Mouse (Mus musculus): ENCODE results near the gene Rps18.

Rps18 gene

DNA sequence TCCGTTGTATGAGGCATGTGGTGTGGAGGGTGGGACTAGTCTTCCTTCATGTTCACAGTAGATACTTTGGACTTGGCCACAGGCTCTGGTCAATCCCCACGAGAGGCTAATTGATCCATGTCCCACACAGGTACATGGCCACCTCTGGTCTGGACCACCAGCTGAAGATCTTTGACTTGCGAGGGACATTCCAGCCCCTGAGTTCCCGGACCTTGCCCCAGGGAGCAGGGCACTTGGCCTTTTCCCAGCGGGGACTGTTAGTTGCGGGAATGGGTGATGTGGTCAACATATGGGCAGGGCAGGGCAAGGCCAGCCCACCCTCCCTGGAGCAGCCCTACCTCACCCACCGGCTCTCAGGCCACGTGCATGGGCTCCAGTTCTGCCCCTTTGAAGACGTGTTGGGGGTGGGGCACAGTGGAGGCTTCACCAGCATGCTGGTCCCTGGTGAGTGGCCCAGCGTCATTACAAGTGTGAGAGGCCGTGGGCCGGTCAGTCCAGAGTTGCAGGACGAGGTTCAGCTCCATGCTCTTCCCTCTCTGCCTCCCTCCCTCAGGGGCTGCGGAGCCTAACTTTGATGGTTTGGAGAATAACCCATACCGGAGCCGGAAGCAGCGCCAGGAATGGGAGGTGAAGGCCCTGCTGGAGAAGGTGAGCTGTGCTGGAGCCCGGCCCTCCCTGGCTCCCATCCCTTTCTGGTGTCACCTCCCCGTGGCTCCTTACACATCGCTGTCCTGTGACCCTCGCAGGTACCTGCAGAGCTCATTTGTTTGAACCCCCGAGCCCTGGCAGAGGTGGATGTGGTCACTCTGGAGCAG, 7.5 kb downstream of the Rps18 start:
- in situ Hi-C loops (cut with MboI, MseI), result no loop called here

DNA sequence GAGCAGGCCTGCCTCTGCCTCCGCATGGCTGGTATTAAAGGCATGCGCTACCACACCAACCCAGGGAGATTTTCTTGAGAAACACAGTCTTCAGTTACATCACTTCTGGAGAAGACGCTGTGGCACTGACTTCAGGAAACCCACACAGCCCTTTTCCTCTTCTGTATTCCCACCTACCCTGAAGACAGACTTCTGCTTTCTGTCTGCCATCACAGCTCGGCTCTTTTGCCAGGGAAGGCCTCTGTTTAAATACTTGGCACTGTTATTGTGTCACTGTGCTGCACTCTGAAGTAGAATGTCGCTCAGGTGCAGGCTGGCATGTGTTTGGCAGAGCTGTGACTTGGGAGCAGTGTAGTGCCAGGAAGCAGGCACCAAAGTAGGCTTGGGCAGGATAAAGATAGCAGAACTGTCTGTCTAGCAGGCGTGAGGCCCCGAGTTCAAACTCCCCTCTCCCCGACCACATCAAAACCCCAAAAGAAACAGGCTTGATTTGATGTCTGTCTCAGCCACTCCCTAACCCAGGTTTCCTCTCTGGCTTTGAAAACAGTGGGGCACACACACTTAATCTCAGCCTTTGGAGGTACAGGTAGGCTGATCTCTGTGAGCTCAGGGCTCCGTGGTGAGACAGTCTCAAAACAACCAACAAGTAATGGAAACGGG, 8.2 kb downstream of the Rps18 start:
- in situ Hi-C loops (cut with MboI, MseI), result no loop called here

DNA sequence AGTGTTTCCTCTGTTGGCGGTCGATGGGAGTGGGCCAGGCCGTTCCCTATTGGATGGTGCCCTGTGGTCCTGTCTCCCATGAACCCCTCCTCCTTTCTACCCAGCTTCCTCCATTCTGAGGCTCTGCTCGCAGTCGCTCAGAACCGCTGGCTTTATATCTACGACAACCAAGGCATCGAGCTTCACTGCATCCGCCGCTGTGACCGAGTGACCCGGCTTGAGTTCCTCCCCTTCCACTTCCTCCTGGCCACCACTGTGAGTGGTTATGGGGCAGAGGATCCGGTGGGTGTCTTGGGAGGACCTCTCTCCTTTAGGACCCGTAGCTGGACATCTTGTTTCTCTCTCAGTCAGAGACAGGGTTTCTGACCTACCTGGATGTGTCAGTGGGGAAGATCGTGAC, 12.3 kb downstream of the Rps18 start:
- in situ Hi-C loops (cut with MboI, MseI), result no loop called here

DNA sequence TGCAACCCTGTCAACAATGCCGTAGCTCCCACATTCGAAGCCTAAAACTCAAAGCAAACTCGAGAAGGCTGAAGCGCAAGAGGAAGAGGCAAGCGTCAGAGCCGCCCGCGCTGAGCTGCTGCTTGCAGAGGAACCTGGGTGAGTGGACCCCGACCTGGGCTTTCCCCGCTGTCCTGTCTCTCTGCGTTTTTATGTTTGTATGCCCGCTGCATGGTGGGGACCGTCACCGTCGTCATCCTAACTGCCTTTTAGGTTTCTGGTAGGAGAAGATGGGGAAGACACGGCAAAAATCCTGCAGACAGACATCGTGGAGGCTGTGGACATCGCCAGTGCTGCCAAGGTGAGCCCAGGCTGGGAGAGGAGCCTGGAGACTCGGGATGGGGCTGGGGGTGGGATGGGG, 14.4 kb downstream of the Rps18 start:
- in situ Hi-C loops (cut with MboI, MseI), result no loop called here

DNA sequence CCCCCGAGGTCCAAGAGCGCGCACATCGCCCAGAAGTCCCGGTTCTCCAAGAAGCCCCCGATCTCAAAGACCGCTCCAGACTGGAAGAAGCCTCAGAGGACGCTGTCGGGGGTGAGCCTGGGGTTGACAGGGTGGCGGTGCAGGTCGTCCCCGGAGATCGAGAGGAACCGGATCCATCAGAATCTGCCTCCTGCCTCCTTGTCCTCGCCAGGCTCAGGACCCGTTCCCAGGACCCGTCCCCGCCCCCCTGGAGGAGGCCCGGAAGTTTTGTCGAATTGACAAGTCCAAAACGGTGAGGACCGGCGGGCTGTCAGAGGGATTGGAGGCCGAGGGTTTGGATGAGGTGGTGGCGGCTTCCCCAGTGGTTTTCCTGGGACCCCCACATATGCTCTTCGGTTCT, 14.8 kb downstream of the Rps18 start:
- in situ Hi-C loops (cut with MboI, MseI), result no loop called here

DNA sequence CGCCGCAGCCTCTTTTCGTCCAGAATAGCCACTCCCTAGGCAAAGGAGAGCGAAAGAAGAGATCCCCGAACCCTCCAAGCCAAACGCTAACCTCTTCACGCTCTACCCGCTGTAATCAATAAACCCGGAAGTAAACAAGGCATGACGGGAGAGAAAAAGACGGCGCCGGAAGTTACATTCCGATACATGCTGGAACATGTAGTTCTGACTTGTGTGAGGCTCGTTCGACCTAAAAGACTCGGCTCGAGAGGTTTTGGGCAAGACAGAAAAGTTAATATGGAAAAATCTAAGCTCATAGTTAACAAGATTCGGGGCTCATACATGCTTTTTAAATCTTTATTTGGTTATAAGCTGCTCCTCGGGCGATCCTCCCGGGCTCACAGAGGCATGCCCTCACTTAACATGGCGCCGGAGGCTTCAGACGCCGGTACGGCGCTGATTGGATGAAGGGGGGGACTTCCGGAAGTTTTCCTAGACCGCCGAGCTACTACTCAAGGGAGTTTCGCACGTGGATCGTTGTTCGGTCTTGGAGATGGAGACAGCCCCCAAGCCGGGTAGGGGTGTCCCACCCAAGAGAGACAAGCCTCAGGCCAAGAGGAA, 15.5 kb downstream of the Rps18 start, which contains the start of the genes Pfdn6 and Wdr46:
Pfdn6 (minus strand) TSS at position 138 of the 600 bp plus-strand sequence.
Wdr46 (plus strand) TSS at position 455 of the 600 bp plus-strand sequence.
- in situ Hi-C loops (cut with MboI, MseI), result no loop called here

DNA sequence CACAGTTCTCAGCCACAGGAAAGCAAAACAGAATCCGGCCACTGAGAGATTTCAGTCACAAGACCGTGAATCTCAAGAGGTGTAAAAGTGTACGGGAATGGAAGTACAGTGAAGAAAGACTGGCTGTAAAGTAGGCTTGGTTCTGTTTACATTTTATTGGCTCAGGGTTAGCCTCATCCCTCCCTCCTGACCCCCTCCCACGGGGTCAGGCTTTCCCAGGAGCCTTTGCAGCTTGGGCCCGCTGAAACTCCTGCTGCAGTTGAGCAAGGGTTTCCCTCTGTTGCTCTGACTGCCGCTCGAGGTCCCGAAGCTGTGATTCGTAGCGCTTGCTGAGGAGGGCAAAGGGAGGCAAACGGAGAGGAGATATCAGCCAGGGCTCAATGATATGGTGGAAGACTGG, 17.0 kb downstream of the Rps18 start:
- in situ Hi-C loops (cut with MboI, MseI), result loop anchor here (10.0 kb wide), 1 partner anchor 966 kb away; no protein-coding TSS in a partner anchor

DNA sequence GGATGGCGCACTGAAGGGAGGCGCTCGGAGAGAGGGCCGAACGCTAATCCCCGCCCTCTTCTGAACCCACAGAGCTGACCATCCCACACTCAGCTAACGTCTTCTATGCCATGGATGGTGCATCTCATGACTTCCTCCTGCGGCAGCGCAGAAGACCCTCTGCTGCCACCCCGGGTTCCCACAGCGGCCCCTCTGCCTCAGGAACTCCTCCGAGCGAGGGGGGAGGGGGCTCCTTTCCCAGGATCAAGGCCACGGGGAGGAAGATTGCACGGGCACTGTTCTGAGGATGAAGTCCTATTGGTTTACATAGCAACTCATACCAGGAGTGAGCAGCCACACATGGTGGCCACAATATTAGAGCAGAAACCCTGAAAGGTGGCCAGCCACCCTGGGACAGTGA, 18.8 kb downstream of the Rps18 start:
- in situ Hi-C loops (cut with MboI, MseI), result loop anchor here (10.0 kb wide), 1 partner anchor 968 kb away; no protein-coding TSS in a partner anchor

DNA sequence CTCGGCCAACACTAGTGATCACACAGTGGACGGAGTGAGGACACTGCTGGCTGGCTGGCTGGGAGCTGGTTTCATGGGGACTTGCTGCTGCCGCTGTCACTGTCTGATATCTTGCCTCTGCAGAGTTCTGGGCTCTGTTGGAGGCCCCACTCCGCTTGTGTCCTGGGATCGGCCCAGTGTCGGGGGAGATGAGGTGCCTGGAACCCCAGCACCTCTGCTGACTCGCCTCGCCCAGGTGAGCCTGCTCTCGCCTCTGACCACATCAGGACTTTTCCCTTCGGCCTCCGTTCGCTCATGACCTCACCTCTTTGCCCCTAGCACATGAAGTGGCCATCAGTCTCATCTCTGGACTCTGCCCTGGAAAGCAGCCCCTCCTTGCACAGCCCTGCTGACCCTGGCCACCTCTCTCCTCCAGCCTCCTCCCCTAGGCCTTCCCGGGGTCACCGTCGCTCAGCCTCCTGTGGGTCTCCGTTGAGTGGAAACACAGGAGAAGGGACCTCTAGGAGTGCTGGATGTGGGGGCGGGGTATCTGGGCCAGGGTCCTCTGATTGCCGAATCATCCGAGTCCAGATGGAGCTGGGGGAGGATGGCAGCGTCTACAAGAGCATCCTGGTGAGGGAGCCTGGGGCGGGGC, 20.3 kb downstream of the Rps18 start:
- in situ Hi-C loops (cut with MboI, MseI), result loop anchor here (10.0 kb wide), 1 partner anchor 969 kb away; no protein-coding TSS in a partner anchor

DNA sequence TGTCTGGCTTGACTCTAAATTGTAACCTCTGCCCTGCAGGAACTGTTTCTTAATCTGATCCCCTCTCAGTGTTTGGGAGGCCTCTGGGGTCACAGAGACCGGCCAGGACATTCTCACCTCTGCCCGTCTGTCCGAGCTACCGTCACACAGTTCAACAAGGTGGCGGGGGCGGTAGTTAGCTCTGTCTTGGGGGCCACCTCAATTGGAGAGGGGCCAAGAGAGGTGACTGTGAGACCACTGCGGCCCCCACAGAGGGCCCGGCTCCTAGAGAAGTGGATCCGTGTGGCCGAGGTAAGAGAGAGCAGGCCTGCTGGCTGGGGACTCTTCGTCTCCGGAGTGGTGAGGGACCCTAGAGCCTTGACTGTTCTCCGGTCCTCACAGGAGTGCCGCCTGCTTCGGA, 22.8 kb downstream of the Rps18 start:
- in situ Hi-C loops (cut with MboI, MseI), result loop anchor here (5.0 to 10.0 kb wide), 2 partner anchors 41 to 972 kb away; partner anchors contain the start of gene Kifc1

DNA sequence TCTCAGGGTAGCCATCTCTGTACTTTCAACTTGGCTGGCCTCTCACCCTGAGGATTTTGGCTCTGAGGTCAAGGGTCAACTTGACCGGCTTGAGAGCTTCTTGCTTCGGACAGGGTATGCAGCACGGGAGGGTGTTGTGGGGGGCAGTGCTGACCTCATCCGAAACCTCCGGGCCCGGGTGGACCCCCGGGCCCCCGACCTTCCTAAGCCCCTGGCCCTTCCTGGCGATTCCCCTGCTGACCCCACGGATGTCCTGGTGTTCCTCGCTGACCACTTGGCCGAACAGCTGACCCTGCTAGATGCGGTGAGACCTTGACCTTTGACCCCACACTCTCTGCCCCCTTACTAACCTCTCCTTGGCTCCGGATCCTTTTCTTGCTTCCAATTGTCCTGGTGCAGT, 23.4 kb downstream of the Rps18 start:
- in situ Hi-C loops (cut with MboI, MseI), result loop anchor here (5.0 to 10.0 kb wide), 2 partner anchors 40 to 972 kb away; partner anchors contain the start of gene Kifc1

DNA sequence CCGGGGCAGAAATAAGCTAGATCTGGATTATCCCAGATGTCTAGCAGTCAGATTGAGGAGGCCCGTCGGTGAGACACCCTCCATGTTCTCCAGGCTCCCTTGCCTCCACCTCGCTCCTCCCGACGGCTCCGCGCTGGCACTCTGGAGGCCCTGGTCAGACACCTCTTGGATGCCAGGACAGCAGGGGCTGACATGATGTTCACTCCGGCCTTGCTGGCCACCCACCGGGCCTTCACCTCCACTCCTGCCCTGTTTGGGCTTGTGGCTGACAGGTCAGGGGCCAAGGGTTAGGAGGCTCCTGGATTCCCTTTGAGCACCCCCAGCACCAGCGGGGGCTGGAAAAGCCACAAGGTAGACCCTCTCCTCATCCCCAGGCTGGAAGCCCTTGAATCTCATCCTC, 23.9 kb downstream of the Rps18 start:
- in situ Hi-C loops (cut with MboI, MseI), result loop anchor here (5.0 to 10.0 kb wide), 2 partner anchors 40 to 973 kb away; partner anchors contain the start of gene Kifc1

DNA sequence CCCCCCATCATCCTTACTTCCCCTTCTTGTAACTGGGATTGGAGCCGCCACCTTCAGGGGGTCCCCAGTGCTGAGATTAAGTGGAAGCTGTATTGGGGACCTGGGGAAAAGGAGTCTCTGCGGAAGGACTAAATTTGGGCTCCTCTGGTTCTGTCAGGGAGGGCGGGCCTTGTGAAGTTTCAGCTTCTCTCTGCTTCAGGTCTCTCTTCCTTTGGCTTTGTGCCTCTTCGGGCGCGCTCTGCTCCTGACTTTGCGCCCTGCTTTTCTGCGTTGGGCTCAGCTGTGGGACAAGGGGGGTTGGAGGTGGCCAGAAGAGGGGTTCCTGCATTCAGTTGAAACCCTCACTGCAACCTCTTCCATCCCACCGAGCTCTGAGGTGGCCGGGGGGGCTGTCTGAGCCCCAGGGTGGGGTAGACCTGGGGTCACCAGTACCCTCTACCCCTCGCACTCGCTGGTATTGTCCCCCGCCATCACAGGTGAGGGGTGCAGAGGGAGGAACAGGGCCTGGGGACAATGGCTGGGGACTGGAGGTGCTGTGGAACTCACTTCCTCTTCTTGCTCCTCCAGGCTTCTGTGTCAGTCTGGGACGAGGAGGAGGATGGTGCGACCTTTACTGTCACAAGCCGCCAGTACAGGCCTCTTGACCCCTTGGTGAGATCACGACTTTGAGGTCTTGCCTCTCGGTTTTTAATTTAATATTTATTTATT, 24.5 kb downstream of the Rps18 start:
- in situ Hi-C loops (cut with MboI, MseI), result loop anchor here (5.0 to 10.0 kb wide), 2 partner anchors 39 to 973 kb away; partner anchors contain the start of gene Kifc1

DNA sequence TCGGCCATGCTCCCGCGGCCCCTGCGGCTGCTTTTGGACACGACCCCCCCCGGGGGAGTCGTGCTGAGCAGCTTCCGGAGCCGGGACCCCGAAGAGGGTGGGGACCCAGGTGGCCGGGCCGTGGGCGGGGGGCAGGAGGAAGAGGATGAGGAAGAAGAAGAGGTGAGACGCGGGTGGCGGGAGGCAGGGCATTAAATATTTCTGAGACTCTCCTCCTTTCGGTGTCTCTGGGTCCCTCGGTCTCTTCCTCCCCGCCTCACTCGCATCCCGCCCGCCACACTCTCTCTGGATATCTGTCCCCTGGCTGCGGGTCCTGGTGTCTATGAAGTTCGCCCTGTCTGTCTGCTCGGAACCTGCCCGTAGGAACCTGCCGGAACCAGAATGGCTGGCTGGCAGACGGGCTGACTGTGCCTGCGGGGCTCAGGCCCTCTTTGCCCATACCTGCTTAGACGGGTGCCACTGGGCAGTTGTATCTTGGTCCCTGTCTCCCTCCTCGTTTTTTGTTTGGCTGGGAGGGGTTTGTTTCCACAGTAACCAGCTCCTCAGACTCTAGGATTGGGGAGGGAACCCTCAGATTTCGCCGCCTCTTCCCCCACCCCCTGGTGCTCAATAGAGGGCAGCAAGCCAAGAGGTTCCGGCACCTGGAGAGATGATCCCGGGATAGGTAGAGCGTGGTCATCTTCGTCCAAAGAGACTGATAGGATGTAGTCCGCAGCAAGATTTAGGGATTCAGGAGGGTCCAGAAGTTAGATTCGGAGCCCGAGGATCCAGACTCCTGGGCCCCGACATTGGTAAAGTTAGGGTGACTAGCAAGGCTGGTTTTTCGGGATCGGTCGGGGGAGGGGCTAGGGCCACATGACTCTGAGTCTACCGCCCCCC, 25.3 kb downstream of the Rps18 start:
- in situ Hi-C loops (cut with MboI, MseI), result loop anchor here (5.0 to 10.0 kb wide), 2 partner anchors 38 to 974 kb away; partner anchors contain the start of gene Kifc1

DNA sequence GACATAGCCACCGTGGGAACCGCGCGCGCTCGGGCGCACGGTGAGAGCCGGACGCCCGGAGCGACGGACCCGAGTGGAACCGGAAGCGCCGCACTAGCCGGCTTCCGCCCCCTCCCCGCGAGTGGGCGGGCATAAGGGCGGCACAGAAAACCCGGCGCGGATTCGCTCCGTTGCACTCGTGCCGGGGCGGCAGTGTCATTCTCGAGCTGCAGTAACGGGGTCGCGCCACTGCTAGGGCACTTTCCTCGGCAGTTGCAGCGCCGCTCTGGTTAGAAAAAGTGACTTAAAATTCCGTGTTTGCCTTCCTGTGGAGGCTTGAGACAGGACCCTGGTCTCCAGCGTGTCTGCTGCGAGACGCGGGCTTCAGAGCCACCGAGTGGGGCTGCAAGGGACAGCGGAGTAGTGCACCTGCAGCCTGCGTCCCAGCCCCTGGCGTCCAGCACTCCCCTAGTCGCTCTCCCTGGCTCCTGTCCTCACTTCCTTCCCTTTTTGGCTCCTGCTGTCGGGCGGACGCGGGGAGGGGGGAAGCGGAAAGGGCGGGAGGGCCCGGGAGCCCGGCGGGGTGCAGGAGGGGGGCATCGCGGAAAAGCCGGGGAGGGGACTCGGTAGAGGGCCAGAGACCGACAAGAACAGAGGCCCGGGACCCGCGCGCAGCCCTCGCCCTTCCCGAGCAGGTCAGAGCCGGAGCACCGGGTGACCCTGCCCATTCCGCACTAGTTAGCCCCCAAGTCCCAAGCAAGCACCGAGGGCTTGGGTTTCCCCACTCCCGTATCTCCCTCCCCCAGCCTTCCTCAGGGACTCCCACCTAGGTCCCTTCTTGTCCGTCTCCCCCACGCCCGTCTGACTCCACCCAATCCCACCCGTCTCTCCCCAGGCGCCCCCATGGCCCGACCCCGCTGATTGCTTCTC, 26.2 kb downstream of the Rps18 start, which contains the start of gene Rgl2:
Rgl2 (plus strand) TSS at position 173 of the 909 bp plus-strand sequence.
- in situ Hi-C loops (cut with MboI, MseI), result loop anchor here (5.0 to 10.0 kb wide), 2 partner anchors 37 to 975 kb away; partner anchors contain the start of gene Kifc1

DNA sequence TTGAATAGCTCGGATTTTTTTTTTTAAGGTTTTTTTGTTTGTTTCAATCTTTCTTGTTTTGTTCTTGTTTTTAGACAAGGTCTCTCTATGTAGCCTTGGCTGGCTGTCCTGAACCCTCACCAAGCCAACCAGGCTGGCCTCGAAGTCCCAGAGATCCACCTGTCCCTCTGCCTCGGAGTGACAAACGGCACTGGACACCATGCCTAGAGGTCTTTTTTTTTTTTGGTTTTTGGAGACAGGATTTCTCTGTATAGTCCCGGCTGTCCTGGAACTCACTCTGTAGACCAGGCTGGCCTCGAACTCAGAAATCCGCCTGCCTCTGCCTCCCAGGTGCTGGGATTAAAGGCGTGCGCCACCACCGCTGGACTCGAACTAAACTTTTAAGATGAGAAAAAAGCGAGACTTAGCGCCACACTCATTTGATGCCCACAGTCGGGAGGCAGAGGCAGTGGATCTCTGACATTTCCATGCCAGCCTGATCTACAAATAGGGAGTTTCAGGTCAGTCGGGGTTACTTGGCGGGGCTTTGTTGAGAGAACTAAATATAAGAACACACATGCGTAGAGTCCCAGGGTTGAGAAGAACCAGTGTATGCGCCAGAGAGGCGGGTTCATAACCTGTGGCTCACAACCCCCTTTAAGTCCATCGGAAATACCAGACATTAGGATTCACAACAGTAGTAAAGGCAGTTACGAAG, 27.4 kb downstream of the Rps18 start:
- in situ Hi-C loops (cut with MboI, MseI), result no loop called here

DNA sequence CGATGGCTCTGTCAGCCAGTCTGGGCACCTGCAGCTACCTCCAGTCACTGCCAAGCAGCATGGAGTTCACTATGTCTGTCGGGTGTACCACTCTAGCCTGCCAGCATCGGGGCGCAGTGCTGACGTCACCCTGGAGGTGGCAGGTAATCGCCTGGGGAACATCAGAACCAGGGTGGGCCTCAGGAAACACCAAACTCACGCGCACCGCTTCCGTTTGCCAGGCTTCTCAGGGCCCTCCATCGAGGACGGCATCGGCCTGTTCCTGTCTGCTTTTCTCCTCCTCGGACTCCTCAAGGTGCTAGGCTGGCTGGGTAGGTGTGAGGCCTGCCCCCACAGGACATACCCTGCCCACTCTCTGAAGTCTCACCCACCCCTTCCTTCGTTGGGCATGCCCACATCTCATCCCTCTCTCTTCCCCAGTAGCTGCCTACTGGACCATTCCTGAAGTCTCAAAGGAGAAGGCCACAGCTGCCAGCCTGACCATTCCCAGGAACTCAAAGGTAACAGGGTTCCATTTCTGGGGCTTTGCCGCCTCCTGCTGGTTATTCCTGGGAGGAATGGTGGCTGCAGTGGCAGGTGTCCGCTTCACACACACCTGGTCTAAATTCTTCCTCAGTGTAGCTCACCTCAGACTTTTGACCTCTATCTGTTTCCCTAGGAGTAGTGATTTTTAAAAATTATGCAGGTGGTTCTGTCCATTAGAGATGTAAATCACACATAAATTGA, 29.4 kb downstream of the Rps18 start:
- in situ Hi-C loops (cut with MboI, MseI), result no loop called here
